Mouse (Mus musculus) embryonic facial prominence, embryonic 11.5 days (tissue): ENCODE measurements around the gene Atxn2. TPM values are rescaled to one million over a fixed set of nuclear protein-coding genes. Genes with fewer than 3 reads are reported as not detected.

Experiments used
- ATAC-seq: fragments of 200-750 bp; cut with Nextera tagmentation; replicated peaks from 2 replicates; pipeline ENCODE4 v1.8.0; 2017; ENCODE audit warnings: low read depth; ENCODE audit not compliant: insufficient number of reproducible peaks, low FRiP score, low TSS enrichment
- DNase-seq: peaks from one replicate; pipeline ENCODE4 v3.0.0-alpha.2; 2015; ENCODE audit warnings: low spot score
- H3K27ac ChIP-seq: fragments of 300-500 bp; sonication (generic); replicated peaks from 2 replicates; pipeline ENCODE4 v1.5.1; 2014; ENCODE audit warnings: mild to moderate bottlenecking, low read depth, low read length, control low read depth
- H3K27me3 ChIP-seq: fragments of 300-500 bp; sonication (generic); 2 replicates; pipeline ENCODE4 v1.6.1; 2014; ENCODE audit warnings: mild to moderate bottlenecking, low read length, moderate library complexity, mixed read lengths; ENCODE audit not compliant: control insufficient read depth, insufficient read depth
- H3K36me3 ChIP-seq: fragments of 300-500 bp; sonication (generic); replicated peaks from 2 replicates; pipeline ENCODE4 v1.6.1; 2014; ENCODE audit warnings: low read depth, mild to moderate bottlenecking, low read length, moderate library complexity, mixed read lengths; ENCODE audit not compliant: control insufficient read depth, insufficient read depth
- H3K4me1 ChIP-seq: fragments of 300-500 bp; sonication (generic); 2 replicates; pipeline ENCODE4 v1.6.1; 2014; ENCODE audit warnings: low read length, mixed read lengths; ENCODE audit not compliant: control insufficient read depth, insufficient read depth
- H3K4me2 ChIP-seq: fragments of 300-500 bp; sonication (generic); 2 replicates; pipeline ENCODE4 v1.6.1; 2014; ENCODE audit warnings: low read depth, mild to moderate bottlenecking, control low read depth, low read length, moderate library complexity
- H3K4me3 ChIP-seq: fragments of 300-500 bp; sonication (generic); 2 replicates; pipeline ENCODE4 v1.5.1; 2014; ENCODE audit warnings: low read depth, low read length, control low read depth
- H3K9ac ChIP-seq: fragments of 300-500 bp; sonication (generic); replicated peaks from 2 replicates; pipeline ENCODE4 v1.6.1; 2014; ENCODE audit warnings: mild to moderate bottlenecking, control low read depth, low read length
- H3K9me3 ChIP-seq: fragments of 300-500 bp; sonication (generic); replicated peaks from 2 replicates; pipeline ENCODE4 v1.6.1; 2016; ENCODE audit warnings: mild to moderate bottlenecking, low read length, inconsistent platforms, mixed read lengths; ENCODE audit not compliant: control insufficient read depth
- WGBS: fragments of 180-500 bp; shearing (Covaris S2); extraction: QIAGEN DNeasy Blood & Tissue Kit; methylation state at CpG from one replicate; pipeline ENCODE4 v1.1.7; 2014; 5-methylcytosine and 5-hydroxymethylcytosine counted together
- polyA plus RNA-seq: library from polyadenylated mRNA; unstranded; fragments of >200 nt; fragmentation: Nextera tagmentation; extraction: Ambion mirVana; gene quantifications from 2 replicates; pipeline ENCODE4 v1.2.1, GENCODE M21; 2014

Gene Atxn2
- polyA plus RNA-seq, 1 experiment from 2014 or later: 61.5 TPM

- H3K9me3 ChIP-seq: no peaks in the 10 kb centered on the region
- no peaks in the 10 kb centered on the region for H3K27me3 ChIP-seq
- H3K27ac ChIP-seq: peak overlapping the region; percentile 94
- H3K4me2 ChIP-seq: peak overlapping the region; percentile 86
- H3K4me3 ChIP-seq: peak overlapping the region; percentile 99
- H3K36me3 ChIP-seq: no peaks in the 10 kb centered on the region
- H3K9ac ChIP-seq: peak overlapping the region; percentile 97
- DNase-seq (peak; percentile 68), ATAC-seq (no peak; the same call in 1 of the 2 replicates)
- no peaks in the 10 kb centered on the region for H3K4me1 ChIP-seq
- 2% methylated on average over 23 of the region's 32 CpGs for WGBS
Observed at GRCm38 (mm10) chr5:121712934-121713538, 1.9 kb downstream of the Atxn2 start.

- Histone ChIP-seq H3K4me3 (no peak overlapping the region), H3K4me2 (no peak overlapping the region), H3K36me3 (no peaks in the 10 kb centered on the region), H3K27me3 (no peaks in the 10 kb centered on the region), H3K4me1 (no peaks in the 10 kb centered on the region), H3K9me3 (no peaks in the 10 kb centered on the region), H3K9ac (no peak overlapping the region), H3K27ac (no peak overlapping the region)
- ATAC-seq (no peak), DNase-seq (no peak)
- 71% methylated on average over 1 of the region's 1 CpGs for WGBS
Observed at GRCm38 (mm10) chr5:121714331-121714730, 3.2 kb downstream of the Atxn2 start.

- Histone ChIP-seq H3K4me1 (no peaks in the 10 kb centered on the region), H3K4me3 (no peak overlapping the region), H3K4me2 (no peak overlapping the region), H3K9me3 (no peaks in the 10 kb centered on the region), H3K27me3 (no peaks in the 10 kb centered on the region), H3K9ac (no peak overlapping the region), H3K27ac (no peak overlapping the region), H3K36me3 (no peaks in the 10 kb centered on the region)
- no peak for DNase-seq
- ATAC-seq: no peak
- 84% methylated on average over 6 of the region's 6 CpGs for WGBS
Observed at GRCm38 (mm10) chr5:121714928-121715327, 3.8 kb downstream of the Atxn2 start.

- H3K9ac ChIP-seq: no peak overlapping the region
- no peak for ATAC-seq
- H3K27ac ChIP-seq: no peak overlapping the region
- H3K9me3 ChIP-seq: no peaks in the 10 kb centered on the region
- no peaks in the 10 kb centered on the region for H3K4me1 ChIP-seq
- no peak overlapping the region for H3K4me2 ChIP-seq
- 86% methylated on average over 5 of the region's 5 CpGs for WGBS
- no peak overlapping the region for H3K4me3 ChIP-seq
- DNase-seq: no peak
- no peaks in the 10 kb centered on the region for H3K36me3 ChIP-seq
- H3K27me3 ChIP-seq: no peaks in the 10 kb centered on the region
Observed at GRCm38 (mm10) chr5:121718462-121718861, 7.3 kb downstream of the Atxn2 start.

- Histone ChIP-seq H3K36me3 (no peaks in the 10 kb centered on the region), H3K27ac (no peak overlapping the region), H3K9me3 (no peaks in the 10 kb centered on the region), H3K4me2 (no peak overlapping the region), H3K27me3 (no peaks in the 10 kb centered on the region), H3K4me3 (no peak overlapping the region), H3K9ac (no peak overlapping the region), H3K4me1 (no peaks in the 10 kb centered on the region)
- WGBS: 92% methylated on average over 5 of the region's 5 CpGs
- ATAC-seq (no peak), DNase-seq (no peak)
Observed at GRCm38 (mm10) chr5:121720888-121721585, 9.9 kb downstream of the Atxn2 start.

DNA sequence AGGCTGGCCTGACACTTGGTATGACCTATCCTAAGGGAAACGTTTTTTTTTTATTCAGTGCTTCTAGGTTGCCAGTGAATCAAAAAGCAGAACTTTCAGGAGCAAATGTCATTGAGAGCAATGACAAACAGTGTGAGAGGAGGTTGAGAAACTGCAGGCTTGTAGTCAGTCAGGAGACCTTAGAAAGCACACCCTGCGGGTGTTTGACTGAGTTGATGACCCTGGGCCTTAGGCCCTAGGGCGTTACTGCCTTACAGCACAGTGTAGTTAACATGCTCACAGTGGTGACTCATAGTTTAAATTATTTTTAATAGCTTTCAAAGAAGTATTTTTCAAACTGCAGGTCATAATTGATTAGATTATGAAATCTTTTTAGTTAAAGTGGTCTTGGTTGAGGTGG, 10.7 kb downstream of the Atxn2 start:
- ATAC-seq: no peak
- WGBS: 82% methylated on average over 3 of the region's 3 CpGs
- Histone ChIP-seq H3K27ac (no peak overlapping the region), H3K9ac (no peak overlapping the region), H3K27me3 (no peaks in the 10 kb centered on the region), H3K4me3 (no peak overlapping the region), H3K36me3 (no peaks in the 10 kb centered on the region), H3K4me1 (no peaks in the 10 kb centered on the region), H3K9me3 (no peaks in the 10 kb centered on the region), H3K4me2 (no peak overlapping the region)
- no peak for DNase-seq

- Histone ChIP-seq H3K27ac (no peak overlapping the region), H3K4me1 (no peaks in the 10 kb centered on the region), H3K36me3 (no peaks in the 10 kb centered on the region), H3K9me3 (no peaks in the 10 kb centered on the region), H3K9ac (no peak overlapping the region), H3K27me3 (no peaks in the 10 kb centered on the region), H3K4me2 (no peak overlapping the region), H3K4me3 (no peak overlapping the region)
- WGBS: 82% methylated on average over 1 of the region's 1 CpGs
- DNase-seq: no peak
- no peak for ATAC-seq
Observed at GRCm38 (mm10) chr5:121724678-121725077, 13.5 kb downstream of the Atxn2 start.

GRCm38 (mm10) chr5:121730057-121730456, 18.9 kb downstream of the Atxn2 start:
- no peak overlapping the region for H3K9ac ChIP-seq
- H3K27ac ChIP-seq: no peak overlapping the region
- ATAC-seq: no peak
- H3K4me1 ChIP-seq: no peaks in the 10 kb centered on the region
- no peaks in the 10 kb centered on the region for H3K36me3 ChIP-seq
- H3K9me3 ChIP-seq: no peaks in the 10 kb centered on the region; the same call in 1 of the 2 replicates
- H3K4me3 ChIP-seq: no peak overlapping the region
- DNase-seq: no peak
- no peaks in the 10 kb centered on the region for H3K27me3 ChIP-seq
- no peak overlapping the region for H3K4me2 ChIP-seq
- WGBS: 95% methylated on average over 2 of the region's 2 CpGs
